Mouse (Mus musculus): ENCODE measurements around the gene Ppan. TPM values are rescaled to one million over a fixed set of nuclear protein-coding genes. Genes with fewer than 3 reads are reported as not detected.

Gene Ppan
- polyA plus RNA-seq, 1 experiment from 2014 or later: 75.1 TPM

Small RNA genes within 50 kb of the gene (microRNA-seq; reads per million reads assigned to microRNA genes)
- 2.5 reads per million for gene Mir7081 (ENCODE audit: insufficient number of aligned reads)

Other genes with a start within 250 kb of the Ppan start
- 350 and 401 TPM in 2 replicates for gene Ubl5, start 245.3 kb upstream of the Ppan start, polyA plus RNA-seq (2014; fragmentation: Nextera tagmentation; extraction: Ambion mirVana)
- 13.1 and 14.8 TPM in 2 replicates for gene Fbxl12, start 243.4 kb upstream of the Ppan start, polyA plus RNA-seq (2014; fragmentation: Nextera tagmentation; extraction: Ambion mirVana)
- 63.0 and 72.5 TPM in 2 replicates for gene Pin1, start 236.1 kb upstream of the Ppan start, polyA plus RNA-seq (2014; fragmentation: Nextera tagmentation; extraction: Ambion mirVana)
- 15.4 and 19.8 TPM in 2 replicates for gene Olfm2, start 141.8 kb upstream of the Ppan start, polyA plus RNA-seq (2014; fragmentation: Nextera tagmentation; extraction: Ambion mirVana)
- 0.52 and 0.59 TPM in 2 replicates for gene Col5a3, start 73.1 kb upstream of the Ppan start, polyA plus RNA-seq (2014; fragmentation: Nextera tagmentation; extraction: Ambion mirVana)
- gene Rdh8, start 69.7 kb upstream of the Ppan start, polyA plus RNA-seq (2014; fragmentation: Nextera tagmentation; extraction: Ambion mirVana): not detected in 2 replicates
- gene A230050P20Rik, start 19.5 kb upstream of the Ppan start, polyA plus RNA-seq (2014; fragmentation: Nextera tagmentation; extraction: Ambion mirVana): 1.3 and 1.6 TPM in 2 replicates
- gene Angptl6, start 8.4 kb upstream of the Ppan start, polyA plus RNA-seq (2014; fragmentation: Nextera tagmentation; extraction: Ambion mirVana): 4.3 and 5.3 TPM in 2 replicates
- gene Eif3g, start 10.4 kb downstream of the Ppan start, polyA plus RNA-seq (2014; fragmentation: Nextera tagmentation; extraction: Ambion mirVana): 334 and 367 TPM in 2 replicates
- 93.4 and 94.8 TPM in 2 replicates for gene Dnmt1, start 71.7 kb downstream of the Ppan start, polyA plus RNA-seq (2014; fragmentation: Nextera tagmentation; extraction: Ambion mirVana)
- 22.1 TPM in 2 replicates for gene S1pr2, start 88.6 kb downstream of the Ppan start, polyA plus RNA-seq (2014; fragmentation: Nextera tagmentation; extraction: Ambion mirVana)
- 119 and 130 TPM in 2 replicates for gene Mrpl4, start 114.6 kb downstream of the Ppan start, polyA plus RNA-seq (2014; fragmentation: Nextera tagmentation; extraction: Ambion mirVana)
- gene Icam1, start 127.8 kb downstream of the Ppan start, polyA plus RNA-seq (2014; fragmentation: Nextera tagmentation; extraction: Ambion mirVana): 4.2 and 4.8 TPM in 2 replicates
- gene Icam4, start 141.2 kb downstream of the Ppan start, polyA plus RNA-seq (2014; fragmentation: Nextera tagmentation; extraction: Ambion mirVana): 5.8 and 6.2 TPM in 2 replicates
- gene Icam5, start 143.9 kb downstream of the Ppan start, polyA plus RNA-seq (2014; fragmentation: Nextera tagmentation; extraction: Ambion mirVana): not detected in 2 replicates
- 1.2 and 2.9 TPM in 2 replicates for gene Zglp1, start 178.9 kb downstream of the Ppan start, polyA plus RNA-seq (2014; fragmentation: Nextera tagmentation; extraction: Ambion mirVana)
- 1.4 and 1.5 TPM in 2 replicates for gene Gm49373, start 184.9 kb downstream of the Ppan start, polyA plus RNA-seq (2014; fragmentation: Nextera tagmentation; extraction: Ambion mirVana)
- 46.9 and 54.6 TPM in 2 replicates for gene Fdx1l, start 185.4 kb downstream of the Ppan start, polyA plus RNA-seq (2014; fragmentation: Nextera tagmentation; extraction: Ambion mirVana)
- 3.9 and 4.5 TPM in 2 replicates for gene Gm38431, start 203.8 kb downstream of the Ppan start, polyA plus RNA-seq (2014; fragmentation: Nextera tagmentation; extraction: Ambion mirVana)
- gene Raver1, start 203.8 kb downstream of the Ppan start, polyA plus RNA-seq (2014; fragmentation: Nextera tagmentation; extraction: Ambion mirVana): 118 and 124 TPM in 2 replicates
- 10.3 and 10.8 TPM in 2 replicates for gene Tyk2, start 243.1 kb downstream of the Ppan start, polyA plus RNA-seq (2014; fragmentation: Nextera tagmentation; extraction: Ambion mirVana)

Measured in forebrain, embryonic 11.5 days (tissue).